Mouse (Mus musculus): ENCODE results near the gene Golt1a.

GRCm38 (mm10) chr1:133372113-133372512 is 62.5 kb downstream of the Golt1a start:
- TF ChIP-seq POLR2A (IDR thresholded peaks at IDR 0.05; ENCODE audit: borderline replicate concordance, extremely low read depth, insufficient read depth, insufficient read length, poor library complexity, severe bottlenecking) (no peak), CTCF (IDR thresholded peaks at IDR 0.05; ENCODE audit: borderline replicate concordance, extremely low read depth, insufficient read depth, insufficient read length) (no peak)
